Mouse (Mus musculus): Measurements from ENCODE around the gene Avp.
A peak's percentile ranks its signal among the peaks of the same experiment; 100 is the strongest.
"Not testable (repeated sequence)": the region's sequence is repeated elsewhere in the genome, so short reads cannot be mapped to it uniquely, and the experiment has no call there.

Avp gene

DNA sequence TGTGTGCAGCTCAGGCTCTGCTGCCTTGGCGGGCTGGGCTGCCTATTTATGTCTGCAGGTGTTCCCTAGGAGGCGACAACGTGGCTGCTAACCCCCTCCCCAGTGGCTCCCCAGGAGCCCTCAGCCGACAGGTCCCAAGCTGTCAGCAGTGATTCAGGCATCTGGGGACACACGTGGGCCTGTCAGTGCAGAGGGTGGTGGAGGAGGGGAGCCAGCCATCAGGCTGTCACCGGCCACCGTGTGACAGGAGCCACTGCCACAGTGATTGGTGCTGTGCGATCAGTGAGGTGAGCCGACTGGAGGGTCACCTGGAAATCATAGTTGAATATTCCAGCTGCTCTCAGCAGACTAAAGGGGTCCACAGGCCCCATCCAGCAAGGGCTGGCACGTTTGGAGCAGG, at the start of gene Avp:
TSS of gene Avp (minus strand) at position 3 of the 400 bp plus-strand sequence.
- DNase-seq (ENCODE audit: extremely low read depth, low read depth), result no peak

DNA sequence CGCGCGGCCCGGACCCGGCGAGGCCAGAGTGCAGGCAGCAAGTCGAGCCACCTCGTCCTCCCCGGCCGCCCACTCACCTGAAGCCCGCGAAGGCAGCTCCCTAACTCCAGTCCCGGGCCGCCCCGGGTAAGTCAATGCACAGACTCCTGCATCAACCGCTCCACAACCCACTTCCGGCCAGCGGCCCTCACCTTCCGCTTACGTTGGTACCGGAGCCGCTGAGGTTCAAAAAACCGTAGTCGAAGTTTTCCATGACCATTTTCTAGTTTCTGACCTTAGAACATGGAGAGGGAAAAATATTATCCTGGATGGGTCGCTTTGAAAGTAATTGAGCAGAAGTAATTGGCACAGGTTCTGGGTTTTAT, 47.5 kb upstream of the Avp start, which contains the start of the genes Fastkd5 and Ubox5:
TSS of gene Fastkd5 (minus strand) at position 189 of the 365 bp plus-strand sequence.
TSS of gene Ubox5 (minus strand) at position 200 of the 365 bp plus-strand sequence.
- DNase-seq (ENCODE audit: extremely low read depth, low read depth), result peak; percentile 88

DNA sequence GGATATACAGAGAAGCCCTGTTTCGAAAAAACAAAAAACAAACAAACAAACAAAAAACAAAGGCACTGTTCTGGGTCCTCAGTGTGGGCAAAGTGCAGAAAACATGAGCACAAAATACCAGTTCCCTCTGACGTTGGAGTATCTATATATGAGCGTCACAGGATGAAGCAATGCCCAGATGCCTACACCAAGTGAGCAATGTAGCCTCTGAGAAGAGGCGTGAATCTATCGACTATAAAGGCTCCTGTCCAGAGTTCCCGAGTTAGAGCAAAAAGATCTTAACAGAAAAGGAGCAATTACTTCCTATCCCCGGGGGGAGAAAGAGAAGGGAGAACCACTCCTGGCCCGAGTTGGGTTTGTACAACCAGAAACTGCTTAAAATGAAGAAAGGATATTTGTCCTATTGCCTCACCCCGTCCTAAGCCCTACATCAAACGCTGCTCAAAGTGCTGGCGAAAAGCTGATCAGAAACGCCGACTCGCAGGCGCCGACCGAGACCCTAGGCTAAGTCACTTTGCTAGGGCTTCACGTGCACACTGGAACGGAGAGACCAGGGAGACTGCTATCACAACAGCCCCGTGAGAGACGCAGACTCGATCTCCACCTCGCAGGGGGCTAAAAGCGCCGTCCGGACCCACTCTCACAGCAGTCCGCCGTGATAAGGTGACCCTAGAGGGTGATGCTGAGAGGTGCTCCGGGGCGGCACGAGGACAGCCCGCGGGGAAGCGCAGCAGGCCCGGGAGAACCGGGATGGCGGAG, 46.9 kb upstream of the Avp start:
- no peak for DNase-seq (ENCODE audit: extremely low read depth, low read depth)

DNA sequence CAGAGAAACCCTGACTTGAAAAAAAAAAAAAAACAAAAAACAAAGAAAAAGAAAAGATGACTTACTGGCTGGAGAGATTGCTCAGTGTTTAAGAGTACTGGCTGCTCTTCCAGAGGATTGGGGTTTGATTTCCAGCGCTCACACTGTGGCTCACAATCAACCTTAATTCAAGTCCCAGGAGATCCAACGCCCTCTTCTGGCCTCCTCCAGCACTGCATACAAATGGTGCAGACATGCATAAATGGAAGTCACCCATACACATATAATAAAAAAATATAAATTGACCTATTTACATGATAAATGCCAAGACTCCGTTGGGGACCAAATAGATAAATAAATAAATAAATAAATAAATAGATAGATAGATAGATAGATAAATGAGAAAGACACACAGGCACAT, 46.1 kb upstream of the Avp start:
- no peak for DNase-seq (ENCODE audit: extremely low read depth, low read depth)

DNA sequence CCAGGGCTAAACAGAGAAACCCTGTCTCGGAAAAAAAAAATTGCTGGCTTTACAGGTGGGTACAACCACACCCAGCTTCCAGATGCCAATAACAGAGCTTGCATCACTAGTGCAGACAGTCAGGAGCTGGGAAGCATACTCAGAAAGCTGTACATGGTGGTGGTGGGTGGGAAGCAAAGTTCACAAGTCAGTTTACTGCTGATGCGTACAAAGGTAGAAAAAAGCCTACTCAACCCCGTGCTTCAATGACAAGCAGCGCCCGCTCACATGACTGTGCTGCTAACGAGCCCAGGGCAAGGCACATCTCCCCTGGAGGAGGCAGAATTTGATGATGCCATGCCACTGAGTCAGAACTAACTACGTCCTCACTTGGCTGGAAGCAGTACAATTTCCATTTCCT, 36.6 kb upstream of the Avp start:
- DNase-seq (ENCODE audit: extremely low read depth, low read depth), result no peak

DNA sequence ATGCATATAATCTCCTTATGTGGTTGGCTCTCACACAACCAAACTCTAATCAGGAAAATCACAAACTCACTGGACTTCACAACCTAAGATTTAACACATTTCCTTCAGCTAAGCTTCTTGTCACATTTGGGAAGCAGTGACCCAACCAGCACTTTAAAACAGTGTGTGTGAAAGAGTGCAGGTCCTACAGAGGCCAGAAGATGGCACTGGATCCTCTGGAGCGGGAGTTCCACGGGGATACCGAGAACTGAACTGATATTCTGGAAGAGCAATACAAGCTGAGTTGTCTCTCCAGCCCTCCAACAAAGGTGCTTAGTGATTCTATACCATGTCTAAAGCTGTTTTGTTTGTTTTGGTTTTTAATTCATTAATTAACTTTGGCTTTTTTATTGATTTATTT, 30.7 kb upstream of the Avp start:
- no peak for DNase-seq (ENCODE audit: extremely low read depth, low read depth)

DNA sequence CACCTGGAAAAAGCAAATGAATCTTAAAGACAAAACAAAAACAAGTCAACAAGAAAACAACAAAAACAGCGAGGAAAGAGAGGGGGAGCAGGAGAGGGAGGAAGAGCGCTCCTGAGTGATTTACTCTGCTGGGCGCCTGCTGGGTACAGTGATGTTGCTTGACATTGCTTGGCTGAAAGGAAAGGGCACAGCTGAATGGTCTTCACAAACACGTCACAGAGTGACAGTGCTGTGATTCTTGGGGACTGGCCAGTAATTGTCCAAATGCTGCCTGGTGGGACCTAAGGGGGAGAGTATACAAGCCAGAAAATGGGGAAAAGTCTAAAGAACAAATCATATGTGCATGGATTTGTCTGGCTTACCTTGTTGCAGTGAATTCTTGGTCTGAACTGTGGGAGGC, 19.8 kb upstream of the Avp start:
- no peak for DNase-seq (ENCODE audit: extremely low read depth, low read depth)

DNA sequence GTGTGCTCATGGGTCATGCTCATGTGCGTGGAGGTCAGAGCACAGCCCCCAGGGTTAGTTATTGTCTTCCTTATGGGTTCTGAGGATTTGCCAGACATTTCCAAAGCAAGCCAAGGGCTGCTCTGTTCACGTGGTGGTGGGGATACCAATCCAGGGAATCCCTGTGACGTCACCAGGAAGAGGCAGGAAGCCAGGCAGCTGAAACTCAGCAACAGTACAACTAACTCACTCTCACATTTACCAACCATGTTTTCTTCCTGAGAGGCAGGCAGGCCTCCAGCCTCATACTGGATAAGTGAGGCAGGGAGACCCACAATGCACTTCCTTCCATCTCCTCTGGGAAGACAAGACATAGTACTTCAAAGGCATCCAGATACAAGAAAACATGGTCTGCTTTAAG, 16.0 kb upstream of the Avp start:
- no peak for DNase-seq (ENCODE audit: extremely low read depth, low read depth)

DNA sequence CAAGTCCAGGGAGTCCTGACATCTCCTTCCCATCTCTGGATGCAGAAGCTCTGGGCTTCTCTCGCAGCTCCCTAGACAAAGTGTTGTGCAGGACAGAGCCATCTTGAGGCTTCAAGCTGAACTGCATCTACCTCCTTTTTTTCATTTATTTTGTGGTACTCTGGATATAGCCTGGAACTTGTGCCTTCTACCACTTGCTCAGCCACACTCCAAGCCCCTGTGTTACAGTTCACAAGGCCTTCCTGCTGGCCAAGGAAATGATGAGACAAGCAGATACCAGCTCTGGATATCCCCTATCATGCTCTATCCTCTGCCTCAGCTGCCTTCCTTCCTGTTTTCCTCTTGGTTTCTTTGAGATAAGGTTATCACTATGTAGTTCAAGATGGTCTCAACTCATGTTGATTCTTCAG, 15.3 kb upstream of the Avp start:
- peak; percentile 45 for DNase-seq (ENCODE audit: extremely low read depth, low read depth)

DNA sequence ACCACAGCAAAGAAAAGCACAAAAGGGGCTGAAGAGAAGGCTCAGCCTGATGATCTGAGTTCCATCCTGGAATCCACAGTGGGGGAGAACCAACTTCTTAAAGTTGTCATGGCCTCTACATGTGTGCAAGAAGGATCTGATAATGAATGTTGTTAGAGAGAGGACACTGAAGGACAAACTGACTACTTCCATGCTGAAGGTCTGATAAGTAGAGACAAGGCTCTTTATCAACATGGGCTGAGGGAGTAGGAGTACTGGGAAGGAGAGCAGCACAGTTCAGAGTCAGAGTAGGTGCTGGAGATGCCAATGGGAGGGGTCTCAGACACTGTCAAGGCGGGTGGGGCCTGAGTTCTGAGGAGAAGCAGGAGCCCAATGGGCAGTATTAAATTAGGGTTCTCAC, 13.2 kb upstream of the Avp start:
- DNase-seq (ENCODE audit: extremely low read depth, low read depth), result no peak

DNA sequence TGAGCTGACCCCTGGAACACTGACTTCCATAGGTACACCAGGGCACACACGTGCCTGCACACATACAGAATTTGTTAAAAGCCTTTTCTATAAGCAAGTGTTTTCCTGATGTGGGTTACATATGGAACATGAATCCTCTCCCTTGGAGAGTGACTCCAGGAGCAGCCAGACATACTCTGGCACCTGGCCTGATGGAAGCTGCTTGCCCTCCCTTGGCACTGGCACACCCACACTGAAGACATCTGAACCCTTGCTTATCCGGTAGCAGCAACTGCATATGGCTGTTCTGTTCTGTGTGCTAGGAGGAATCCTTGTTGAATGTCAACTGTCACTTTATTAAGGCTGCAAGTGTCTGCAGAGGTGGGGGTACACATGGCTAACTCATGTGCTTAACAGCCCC, 8.7 kb upstream of the Avp start:
- no peak for DNase-seq (ENCODE audit: extremely low read depth, low read depth)

DNA sequence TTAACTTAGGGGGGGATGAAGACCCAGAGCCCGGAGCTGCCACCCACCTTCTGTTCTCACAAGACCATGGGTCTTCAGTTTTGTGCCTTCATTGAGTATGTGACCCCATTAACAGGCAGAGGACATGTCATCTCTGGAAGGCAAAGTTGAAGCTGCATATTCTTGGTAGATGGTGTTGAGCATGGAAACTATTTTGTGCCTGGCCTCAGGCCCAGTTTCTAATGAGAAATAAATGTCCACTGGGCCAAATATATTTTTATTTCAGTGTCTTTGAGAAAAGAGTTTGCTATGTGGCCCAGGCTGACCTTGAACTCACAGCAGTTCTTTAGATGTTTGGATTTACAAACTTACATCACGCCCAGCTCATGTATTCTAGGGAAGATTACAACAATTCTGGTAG, 7.4 kb upstream of the Avp start:
- no peak for DNase-seq (ENCODE audit: extremely low read depth, low read depth)

DNA sequence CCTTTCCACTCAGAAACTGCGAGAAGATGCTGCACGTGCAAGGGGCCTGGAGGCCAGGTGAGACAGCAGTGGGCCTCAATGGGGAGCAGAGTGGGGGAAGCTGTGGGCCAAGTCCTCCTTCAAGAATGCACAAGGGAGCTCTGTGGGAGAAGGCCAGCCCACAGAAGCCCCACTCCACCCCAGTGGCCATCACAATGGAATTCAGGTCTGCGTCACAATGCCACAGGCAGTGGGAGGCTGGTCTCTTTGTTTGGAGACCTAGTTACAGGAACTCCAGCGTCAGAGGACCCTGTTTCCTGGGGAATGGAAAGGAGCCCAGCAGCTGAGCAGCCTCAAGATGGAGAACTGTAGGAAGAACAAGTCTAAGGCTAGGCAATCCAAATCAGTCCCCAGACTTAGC, 6.8 kb upstream of the Avp start:
- DNase-seq (ENCODE audit: extremely low read depth, low read depth), result no peak

DNA sequence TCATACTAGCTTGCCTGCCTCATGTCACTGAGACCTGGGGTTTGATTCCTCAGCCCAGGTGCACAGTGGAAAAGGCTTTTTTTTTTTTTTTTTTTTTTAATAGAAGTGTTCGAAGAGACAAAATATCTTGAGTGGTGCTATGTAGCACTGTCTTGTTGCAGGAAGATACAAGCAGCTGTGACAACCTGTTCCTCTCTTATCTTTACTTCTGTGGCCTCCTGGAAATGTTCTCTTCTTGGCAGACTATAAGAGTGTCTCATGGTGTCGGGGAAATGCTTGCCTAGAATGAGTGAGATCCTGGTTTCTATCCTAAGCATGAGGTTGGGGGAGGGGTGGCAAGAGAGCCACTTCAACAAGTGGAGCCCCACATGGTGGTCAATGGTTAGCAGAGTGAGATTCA, 6.0 kb upstream of the Avp start:
- no peak for DNase-seq (ENCODE audit: extremely low read depth, low read depth)

DNA sequence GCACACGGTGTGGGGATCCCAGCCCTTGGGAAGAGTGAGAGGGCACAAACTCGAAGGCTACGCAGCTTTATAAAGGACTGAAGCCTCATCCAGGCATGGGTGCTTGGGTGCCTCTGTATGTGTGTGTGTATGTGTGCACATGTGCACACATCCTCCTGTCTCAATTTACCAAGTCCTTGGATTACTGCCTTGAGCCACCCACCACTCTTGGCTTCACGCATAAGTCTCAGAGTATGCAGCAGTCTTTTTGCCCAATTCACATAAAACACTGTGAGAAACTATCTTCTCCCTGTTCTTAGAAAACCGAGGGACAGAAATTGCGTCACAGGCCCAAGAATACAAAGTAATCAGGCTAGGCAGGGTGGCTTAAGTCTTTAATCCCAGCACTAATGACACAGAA, 3.7 kb upstream of the Avp start:
- no peak for DNase-seq (ENCODE audit: extremely low read depth, low read depth)

DNA sequence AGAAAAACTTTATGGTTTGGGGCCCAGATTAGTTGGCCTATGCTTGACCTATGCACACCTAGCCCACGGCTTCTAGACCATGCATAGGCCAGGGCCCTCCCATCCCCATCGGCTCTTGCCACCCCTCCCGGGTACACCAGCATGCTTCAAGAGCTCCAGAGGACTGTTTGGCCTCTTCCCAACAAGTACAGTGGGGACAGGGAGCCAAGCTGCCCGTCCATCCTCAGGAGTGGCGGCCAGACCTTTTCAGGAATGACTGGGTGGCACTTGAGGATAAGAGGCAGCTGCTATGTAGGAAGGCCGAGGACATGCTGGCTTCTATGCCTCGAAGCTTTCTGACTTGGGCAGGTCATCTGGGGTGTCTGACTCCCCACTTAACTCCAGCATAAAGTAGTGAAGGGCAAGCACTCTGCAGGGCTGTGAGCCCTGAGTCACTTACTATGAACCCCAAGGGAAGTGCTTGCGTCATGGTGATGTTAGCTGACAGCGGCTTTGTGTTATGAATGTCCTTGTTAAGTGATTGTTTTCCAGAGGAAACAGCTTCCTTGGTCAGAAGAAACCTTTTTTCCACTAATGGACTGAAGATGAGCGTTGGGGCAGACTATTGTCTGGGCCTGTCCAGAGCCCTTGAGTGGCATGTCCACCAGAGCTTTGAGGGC, 1.7 kb upstream of the Avp start:
- DNase-seq (ENCODE audit: extremely low read depth, low read depth), result no peak

DNA sequence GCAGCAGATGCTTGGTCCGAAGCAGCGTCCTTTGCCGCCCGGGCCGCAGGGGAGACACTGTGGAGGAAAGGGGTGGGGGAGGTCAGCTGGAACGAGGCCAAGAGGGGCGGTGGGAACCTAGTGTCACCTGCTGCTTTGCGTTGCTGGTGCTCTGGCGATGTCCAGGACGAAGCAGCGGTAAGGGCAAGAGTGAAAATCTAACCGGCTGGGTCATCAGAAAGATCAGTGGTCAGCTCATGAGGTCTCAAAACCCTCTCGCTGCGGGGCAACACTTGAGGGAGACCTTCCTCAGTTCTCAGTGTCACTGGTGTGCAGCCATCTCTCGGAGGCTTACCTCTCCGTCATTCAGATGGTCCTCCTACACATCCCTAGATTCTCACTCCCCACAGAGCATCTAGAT, 1.2 kb downstream of the Avp start:
- DNase-seq (ENCODE audit: extremely low read depth, low read depth), result no peak

DNA sequence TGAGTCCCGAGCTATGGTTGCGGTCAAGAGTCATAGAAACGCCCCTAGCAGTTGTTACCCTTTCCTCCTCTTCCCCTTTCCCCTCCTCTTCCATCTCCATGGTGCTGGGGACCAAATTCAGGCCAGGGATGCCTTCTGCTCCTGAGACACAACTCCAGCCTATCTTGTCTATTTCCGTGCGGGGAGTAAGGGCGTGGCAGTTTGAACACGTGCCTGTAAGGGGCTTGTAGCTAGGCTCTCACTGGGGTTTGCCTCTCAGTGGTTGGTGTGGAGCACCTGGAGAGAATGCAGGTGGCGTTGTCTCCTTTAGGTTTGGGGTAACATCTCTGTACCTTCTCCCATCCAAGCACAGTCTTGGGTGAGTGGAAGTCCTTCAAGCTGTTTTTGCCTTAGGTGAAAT, 2.6 kb downstream of the Avp start:
- no peak for DNase-seq (ENCODE audit: extremely low read depth, low read depth)

DNA sequence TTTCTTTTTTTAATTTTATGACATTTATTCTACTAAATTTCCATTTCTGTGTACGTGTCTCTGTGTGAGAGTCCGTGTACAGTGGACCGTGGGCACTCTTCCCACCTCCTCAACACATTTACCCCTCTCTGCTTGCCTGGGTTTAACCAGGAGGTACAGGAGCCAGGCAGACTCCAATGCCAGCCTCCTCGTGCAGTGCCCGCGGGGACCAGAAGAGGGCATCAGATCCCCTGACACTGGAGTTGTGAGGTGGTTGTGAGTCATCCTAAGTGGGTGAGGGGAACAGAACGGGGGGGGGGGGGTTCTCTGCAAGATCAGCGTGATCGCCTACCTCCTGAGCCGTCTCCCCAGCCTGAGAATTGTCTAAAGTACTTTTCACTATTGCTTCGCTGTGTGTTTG, 4.2 kb downstream of the Avp start:
- DNase-seq (ENCODE audit: extremely low read depth, low read depth), result peak; percentile 56

DNA sequence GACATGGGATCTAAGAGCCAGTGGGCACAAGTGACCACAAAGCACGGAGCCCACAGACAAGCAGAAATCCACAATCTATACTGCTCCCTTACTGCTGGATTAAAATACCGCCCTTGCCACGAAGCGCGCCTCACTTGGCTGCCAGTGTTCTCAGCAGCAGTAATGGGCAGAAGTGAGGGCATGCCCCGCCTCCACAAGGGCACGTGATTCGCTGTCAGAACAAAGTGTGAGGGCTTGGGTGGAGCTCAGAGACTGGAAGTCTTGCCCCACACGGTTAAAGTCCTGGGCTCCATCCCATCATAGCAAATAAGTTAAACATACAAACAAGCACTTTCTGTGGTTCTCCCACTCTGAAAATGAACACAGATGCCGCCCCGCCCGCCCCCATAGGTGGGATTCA, 4.7 kb downstream of the Avp start:
- peak; percentile 72 for DNase-seq (ENCODE audit: extremely low read depth, low read depth)

DNA sequence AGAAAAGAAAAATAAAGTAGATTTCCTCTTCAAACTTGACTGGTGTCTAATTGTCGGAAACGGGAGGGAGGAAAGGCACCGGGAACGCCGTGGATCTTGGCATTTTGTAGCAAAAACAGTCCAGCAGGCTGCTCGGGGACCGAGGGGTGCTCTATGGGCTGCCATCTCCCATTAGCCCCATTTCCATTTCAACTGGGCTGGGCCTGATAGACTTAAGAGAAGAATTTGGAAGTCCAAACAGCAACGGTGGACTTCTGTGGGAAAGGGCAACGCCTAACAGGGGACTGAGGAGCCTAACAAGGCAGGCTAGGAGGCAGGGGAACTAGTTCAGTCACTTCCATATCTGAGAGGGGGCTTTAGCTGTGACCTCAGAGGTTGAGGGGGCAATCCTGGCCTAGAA, 5.3 kb downstream of the Avp start:
- no peak for DNase-seq (ENCODE audit: extremely low read depth, low read depth)

DNA sequence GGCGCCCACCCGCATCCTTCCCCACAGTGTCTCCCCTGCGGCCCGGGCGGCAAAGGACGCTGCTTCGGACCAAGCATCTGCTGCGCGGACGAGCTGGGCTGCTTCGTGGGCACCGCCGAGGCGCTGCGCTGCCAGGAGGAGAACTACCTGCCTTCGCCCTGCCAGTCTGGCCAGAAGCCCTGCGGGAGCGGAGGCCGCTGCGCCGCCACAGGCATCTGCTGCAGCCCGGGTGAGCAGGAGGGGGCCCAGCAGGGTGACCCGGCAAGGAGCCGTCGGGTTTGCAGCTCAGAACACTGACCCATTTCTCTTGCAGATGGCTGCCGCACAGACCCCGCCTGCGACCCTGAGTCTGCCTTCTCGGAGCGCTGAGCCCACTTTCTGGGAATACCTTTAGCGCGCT, 5.8 kb downstream of the Avp start:
- not testable (repeated sequence) for DNase-seq (ENCODE audit: extremely low read depth, low read depth)

DNA sequence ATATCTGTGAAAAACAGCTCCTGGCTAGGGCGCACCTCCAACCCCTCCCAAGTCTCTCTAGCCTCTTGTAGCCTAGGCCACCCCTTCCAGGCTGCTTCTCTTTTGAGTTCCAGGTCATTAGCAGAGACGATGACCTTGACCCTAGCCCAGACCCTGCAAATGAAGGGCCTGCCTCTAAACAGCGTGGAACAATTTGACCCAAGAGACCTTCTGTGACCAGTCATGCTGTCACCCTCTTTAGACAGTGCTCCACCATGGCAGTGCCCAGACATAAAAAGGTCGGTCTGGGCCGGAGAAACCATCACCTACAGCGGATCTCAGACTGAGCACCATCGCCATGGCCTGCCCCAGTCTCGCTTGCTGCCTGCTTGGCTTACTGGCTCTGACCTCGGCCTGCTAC, 6.5 kb downstream of the Avp start, which contains the start of gene Oxt:
TSS of gene Oxt (plus strand) at position 301 of the 400 bp plus-strand sequence.
- DNase-seq (ENCODE audit: extremely low read depth, low read depth), result no peak
